Mouse (Mus musculus) embryo, embryonic 9.5 days (tissue): ENCODE measurements at regions not wholly inside any gene's neighbourhood (a gene's known extent, or its start where the extent isn't known, plus 50 kb on each side); places are given as distances from the start of the nearest gene placed in this dataset.

ENCODE experiments used
- DNase-seq: peaks from one replicate; pipeline ENCODE4 v3.0.0-alpha.2; 2017; ENCODE audit errors: extremely low spot score

GRCm38 (mm10) chr14:100792094-100792493 is 408.0 kb downstream of the Prr30 start:
- no peak for DNase-seq

DNA sequence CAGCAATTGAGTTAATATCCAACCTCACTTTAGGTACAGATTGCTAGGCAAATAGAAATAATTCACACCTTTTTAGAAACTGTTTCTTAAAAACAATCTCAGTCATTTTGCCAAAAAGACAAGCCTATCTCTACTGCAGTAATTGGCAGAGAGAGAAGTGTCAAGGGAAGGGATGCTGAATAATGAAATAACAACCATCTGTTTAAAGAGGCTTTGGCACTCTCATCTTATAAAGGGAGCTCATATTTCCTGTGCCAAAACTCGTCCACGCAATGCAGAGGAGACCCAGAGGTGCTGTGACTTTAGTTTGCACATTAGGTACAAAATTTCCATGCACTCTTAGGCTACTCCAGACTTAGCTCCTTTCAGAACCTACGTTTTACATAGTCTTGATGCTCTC is 418.2 kb downstream of the Prr30 start:
- no peak for DNase-seq

DNA sequence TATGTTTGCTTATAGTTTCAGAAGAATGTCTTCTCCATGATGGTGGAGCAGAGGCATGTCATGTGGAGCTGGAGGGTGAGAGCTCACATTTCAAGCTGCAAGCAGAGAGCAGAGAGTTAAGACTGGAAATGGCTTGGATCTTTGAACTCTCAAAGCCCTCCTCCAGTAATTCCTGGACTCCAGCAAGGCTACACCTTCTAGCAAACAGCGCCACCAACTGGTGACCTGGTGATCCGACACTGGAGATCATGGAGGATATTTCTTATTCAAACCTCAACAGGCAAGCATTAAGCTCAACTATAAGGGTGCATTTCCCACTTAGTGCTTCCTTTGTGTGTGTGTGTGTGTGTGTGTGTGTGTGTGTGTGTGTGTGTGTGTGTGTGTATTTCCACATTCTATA is 446.2 kb downstream of the Prr30 start:
- DNase-seq, result peak; percentile 15

GRCm38 (mm10) chr14:100752746-100753145 is 447.4 kb downstream of the Prr30 start:
- no peak for DNase-seq

GRCm38 (mm10) chr14:100749737-100750541 is 450.2 kb downstream of the Prr30 start:
- DNase-seq, result peak; percentile 80

GRCm38 (mm10) chr14:100735276-100735675 is 450.8 kb upstream of the Klf12 start:
- DNase-seq, result no peak

DNA sequence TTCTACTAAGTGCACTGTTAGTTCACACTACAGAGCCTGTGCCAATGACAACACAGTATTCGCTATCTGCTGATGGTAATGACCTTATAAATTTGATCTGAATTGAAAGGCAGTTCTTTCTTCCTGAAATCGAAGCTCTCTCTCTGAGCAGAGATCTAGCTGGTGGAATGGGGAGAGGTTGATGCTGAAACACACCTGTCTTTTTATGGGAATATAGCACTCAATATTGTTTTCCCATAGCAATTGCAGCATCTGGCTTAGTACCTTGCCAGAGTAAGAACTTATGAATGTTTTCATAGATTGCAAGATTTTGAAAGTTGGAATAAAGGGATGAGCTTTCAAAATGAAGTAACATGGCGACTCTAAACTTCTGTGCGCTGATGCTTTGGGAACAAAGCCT is 444.0 kb upstream of the Klf12 start:
- DNase-seq, result no peak

GRCm38 (mm10) chr14:100727701-100728100 is 443.2 kb upstream of the Klf12 start:
- no peak for DNase-seq

DNA sequence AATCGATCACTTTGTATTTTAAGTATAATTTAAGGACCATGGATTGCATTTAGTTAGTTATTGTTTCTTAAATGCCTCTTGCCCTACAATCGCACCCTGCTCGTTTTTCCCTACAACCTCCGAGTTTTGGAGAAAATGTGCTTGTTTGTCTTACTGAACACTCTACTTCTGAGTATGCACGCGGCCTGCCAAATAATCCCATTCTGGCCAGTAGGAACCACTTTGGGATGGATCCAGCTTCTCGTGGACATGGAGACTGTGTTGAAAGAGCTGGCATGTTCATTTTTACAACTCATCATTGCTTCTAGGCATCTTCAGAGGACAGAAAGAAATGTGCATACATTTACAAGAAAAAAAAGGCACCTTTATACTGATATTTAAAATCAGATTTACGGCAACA is 440.5 kb upstream of the Klf12 start:
- DNase-seq, result no peak

DNA sequence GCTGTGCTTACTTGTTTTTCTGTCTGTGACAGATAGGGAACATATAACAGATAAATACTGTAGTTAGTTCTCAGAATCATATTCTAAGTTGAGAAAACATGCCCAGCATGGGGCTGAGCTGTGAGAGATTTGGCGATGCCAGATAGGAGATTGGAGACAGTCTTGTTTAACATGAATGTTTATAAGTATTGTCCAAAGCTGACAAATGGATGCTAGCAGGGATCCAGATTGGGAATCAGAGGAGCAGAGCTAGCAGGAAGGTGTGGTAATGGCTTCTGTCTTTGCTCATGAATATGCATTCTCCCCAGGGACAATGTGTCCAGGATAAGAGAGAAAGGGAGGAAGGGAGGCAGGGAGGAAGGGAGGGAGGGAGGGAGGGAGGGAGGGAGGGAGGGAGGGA is 436.2 kb upstream of the Klf12 start:
- no peak for DNase-seq

DNA sequence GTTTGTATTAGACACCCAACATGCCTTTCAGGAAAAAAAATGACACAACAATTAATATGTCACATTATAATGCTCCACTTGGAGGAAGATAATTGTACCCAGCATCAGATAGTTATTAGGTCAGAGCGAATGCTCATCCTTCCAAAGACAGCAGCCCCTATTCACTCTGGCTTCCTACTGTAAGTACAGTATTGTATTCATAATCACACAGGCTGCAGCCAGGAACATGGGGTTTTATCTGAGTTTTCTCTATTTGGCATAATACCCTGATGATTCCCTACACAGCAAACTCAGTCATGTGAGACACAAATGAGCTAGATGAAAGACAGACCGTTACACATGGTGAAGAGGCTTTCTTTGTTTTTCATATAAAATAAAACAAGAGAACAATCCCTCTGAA is 430.5 kb upstream of the Klf12 start:
- DNase-seq, result no peak

DNA sequence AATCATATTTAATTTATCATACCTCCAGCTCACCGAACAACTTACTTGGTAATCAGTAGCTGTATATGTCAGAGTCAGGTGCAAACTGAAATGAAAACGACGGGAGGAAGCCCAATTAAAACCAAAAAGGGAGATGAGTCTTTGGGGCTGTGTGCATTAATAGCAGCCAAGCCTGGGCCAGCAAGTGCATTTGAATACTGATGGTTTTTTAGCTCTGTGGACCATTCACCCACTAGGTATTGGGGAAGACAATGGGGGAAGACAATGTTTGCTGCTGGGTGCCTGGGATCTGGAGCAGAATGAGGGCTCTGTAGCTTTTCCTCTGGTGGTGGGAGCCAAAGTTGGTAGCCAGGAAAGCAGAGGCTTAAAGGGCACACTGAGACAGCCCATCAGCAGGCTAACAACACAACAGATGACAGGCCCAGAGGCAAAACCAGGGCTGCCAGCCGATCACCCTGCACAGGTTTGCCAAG is 429.6 kb upstream of the Klf12 start:
- no peak for DNase-seq

DNA sequence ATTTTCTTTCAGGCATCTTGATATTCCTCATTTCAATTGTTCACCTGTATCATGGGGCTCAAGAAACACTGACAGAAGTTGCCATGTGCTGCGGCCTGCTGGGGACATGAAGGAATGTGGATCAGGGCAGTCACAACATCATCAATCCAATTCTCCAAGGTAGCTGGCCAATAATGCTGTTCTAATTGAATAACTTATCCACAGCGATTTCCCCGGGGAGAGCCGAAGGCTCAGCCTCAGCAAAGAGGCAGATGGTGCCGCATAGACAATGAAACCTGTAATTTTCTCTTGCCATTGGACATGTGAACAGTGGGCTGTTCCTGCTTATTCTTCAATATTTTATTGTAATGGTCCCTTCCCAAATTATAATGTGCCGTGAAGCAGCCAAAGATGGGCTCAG is 429.1 kb upstream of the Klf12 start:
- no peak for DNase-seq

DNA sequence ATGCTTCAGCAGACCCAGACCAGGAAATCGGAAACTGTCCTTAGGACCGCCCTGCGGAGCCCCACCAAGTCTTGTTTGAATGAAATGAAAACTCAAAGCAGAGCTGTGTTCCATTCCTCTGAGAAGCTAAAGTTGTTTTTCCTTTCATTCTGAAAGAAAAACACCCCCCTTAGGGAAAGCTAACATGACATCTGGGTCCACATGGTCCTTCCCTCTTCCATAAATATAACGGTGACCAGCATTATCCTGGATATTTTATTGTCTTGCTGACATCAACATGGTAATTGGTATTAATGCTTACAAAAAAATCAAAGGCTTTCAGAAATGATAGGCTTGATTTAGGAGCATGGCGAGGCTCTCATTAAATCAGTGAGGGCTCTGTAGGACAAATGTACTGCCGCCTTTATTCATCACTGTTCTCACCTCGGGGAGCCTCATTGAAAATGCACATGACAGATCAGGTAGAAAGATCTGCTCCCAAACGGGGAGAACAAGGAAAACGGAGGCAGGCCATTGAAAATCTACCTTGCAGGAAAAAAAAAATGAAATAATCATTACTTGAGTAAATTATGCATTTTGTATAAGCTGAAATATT is 381.0 kb upstream of the Klf12 start:
- DNase-seq, result no peak

- no peak for DNase-seq
Observed at GRCm38 (mm10) chr14:100664180-100664579, 379.7 kb upstream of the Klf12 start.

DNA sequence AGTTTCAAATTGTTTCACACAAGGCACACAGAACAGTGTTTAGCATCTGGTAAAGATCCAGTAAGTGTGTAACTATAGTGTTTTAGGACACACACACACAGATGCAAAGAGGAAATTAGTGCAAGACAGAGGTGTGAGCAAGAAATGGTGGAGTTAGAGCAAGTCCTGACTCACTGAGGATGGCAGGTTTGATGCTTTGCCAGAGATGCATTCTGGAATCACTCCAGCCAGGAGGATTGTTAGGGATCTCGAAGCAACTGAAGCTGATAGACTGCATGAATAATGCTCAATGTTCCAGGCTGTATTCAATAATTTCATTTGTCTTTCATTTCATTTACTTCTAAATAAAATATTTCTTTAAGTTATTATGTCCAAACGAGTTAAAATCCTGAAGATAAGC is 357.6 kb upstream of the Klf12 start:
- DNase-seq, result no peak

DNA sequence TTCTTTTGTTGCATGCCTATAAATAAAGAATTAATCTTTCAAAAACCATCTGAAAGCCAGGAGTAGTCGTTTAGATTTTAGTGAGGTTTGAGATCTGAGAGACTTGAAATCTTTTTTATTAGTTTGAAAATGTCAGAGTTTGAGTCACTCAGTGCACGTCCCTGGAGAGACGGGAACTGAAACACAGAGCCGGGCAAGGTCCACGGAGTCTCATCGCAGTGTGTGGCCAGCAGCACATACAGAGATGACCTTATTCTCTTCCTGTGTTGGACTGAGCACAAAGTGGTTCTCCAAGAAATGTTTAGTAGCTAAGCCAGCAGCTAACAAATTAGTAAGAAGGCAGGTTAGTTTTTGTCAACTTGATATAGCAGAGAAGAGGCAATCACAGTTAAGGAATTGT is 350.0 kb upstream of the Klf12 start:
- no peak for DNase-seq

- DNase-seq, result no peak
Observed at GRCm38 (mm10) chr14:100631676-100632075, 347.2 kb upstream of the Klf12 start.

GRCm38 (mm10) chr14:100630197-100630596 is 345.7 kb upstream of the Klf12 start:
- DNase-seq, result no peak

DNA sequence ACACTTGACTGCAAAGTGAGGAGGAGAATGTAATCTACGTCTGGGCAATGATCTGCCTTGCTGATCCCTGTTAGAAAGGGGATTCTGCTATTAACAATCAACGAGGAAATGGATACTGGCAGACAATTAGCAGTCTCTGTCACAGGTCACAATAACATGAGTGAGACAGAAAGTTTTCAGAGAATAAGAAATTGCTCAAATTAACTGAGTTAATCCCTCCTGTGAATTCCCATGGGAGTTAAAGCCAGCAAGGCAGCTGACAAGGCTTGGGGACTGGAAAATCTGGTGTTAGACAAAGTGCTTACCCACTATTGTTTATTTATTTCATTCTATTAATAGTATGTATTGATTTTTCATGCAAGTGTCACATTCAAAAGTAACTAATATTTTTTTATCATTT is 343.0 kb upstream of the Klf12 start:
- DNase-seq, result no peak

GRCm38 (mm10) chr14:100619656-100620030 is 335.2 kb upstream of the Klf12 start:
- DNase-seq, result no peak

DNA sequence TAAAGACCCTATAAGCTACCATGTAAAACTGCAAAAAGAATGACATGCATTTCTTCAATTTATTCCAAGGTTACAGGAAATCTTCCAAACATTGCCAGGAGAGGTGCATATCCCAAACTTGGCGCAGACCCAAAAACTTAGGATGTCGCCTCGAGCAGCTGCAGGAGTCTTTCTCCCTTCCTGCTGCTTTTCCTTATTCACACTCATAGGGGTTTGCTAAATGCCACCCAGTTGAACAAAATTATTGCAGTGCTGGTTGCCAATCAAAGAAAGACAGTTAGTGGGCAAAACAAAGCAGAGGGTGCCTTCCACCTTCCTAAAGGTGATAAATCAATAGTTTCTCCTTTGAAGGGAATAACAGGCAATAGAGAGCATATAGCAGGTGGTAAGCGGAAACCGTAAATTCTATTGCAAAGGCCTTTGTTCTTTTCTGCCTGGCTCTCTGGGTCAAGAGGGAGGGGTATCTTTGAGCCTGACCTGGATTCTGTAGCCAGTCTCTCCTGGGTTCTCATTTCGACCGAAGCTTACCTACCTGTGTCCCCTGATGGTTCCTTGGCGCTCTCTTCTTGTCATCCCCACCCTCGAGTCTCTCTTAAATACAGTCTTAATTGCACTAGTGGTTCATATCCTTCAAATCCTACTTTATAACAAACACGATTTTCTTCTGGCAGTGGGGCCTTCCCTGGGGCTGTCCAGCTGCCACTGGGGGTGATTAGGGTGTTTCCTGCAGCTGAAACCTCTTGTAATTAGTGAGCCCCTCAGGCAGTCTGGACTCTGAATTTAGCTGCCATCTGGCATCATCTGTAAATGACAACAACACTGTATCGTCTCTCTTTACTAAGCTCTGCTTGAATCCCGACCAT is 334.5 kb upstream of the Klf12 start:
- DNase-seq, result no peak
